Mouse (Mus musculus): ENCODE data around the gene Etnk2. TPM values are rescaled to one million over a fixed set of nuclear protein-coding genes. Genes with fewer than 3 reads are reported as not detected.

Etnk2 gene
- polyA plus RNA-seq, 1 experiment from 2014 or later: 21.6 TPM

- 77% methylated on average over 3 of the region's 3 CpGs for WGBS
Measured at GRCm38 (mm10) chr1:133347226-133347625, 16.1 kb upstream of the Etnk2 start.

GRCm38 (mm10) chr1:133347693-133348520, 15.5 kb upstream of the Etnk2 start:
- 0 out of 2 replicates have a peak, but pooled peaks cover 4% of the 10 kb centered on the region for H3K4me1 ChIP-seq (ENCODE audit: control insufficient read depth, insufficient read depth, low read length)
- H3K36me3 ChIP-seq (ENCODE audit: control insufficient read depth, insufficient read depth, low read length): no peaks in the 10 kb centered on the region
- no peak overlapping the region for H3K9ac ChIP-seq (replicated peaks; ENCODE audit: low read depth, low read length)
- WGBS: 78% methylated on average over 11 of the region's 11 CpGs
- no peak overlapping the region for H3K4me2 ChIP-seq (ENCODE audit: low read depth, low read length)
- no peak for ATAC-seq (ENCODE audit: low read depth)
- H3K4me3 ChIP-seq (ENCODE audit: low read depth, low read length): no peak overlapping the region
- no peaks in the 10 kb centered on the region for H3K9me3 ChIP-seq (ENCODE audit: control insufficient read depth, low read length)
- H3K27me3 ChIP-seq (ENCODE audit: control insufficient read depth, insufficient read depth, low read length): no peaks in the 10 kb centered on the region
- no peak overlapping the region for H3K27ac ChIP-seq (ENCODE audit: low read depth, low read length)

More at GRCm38 (mm10) chr1:133347226-133347625, 16.1 kb upstream of the Etnk2 start:
- no peaks in the 10 kb centered on the region for H3K27me3 ChIP-seq (ENCODE audit: control insufficient read depth, insufficient read depth, low read length)
- no peak overlapping the region for H3K4me2 ChIP-seq (ENCODE audit: low read depth, low read length)
- H3K36me3 ChIP-seq (ENCODE audit: control insufficient read depth, insufficient read depth, low read length): no peaks in the 10 kb centered on the region
- no peak overlapping the region for H3K9ac ChIP-seq (replicated peaks; ENCODE audit: low read depth, low read length)
- no peak overlapping the region for H3K27ac ChIP-seq (ENCODE audit: low read depth, low read length)
- no peaks in the 10 kb centered on the region for H3K9me3 ChIP-seq (ENCODE audit: control insufficient read depth, low read length)
- 0 out of 2 replicates have a peak, but pooled peaks cover 4% of the 10 kb centered on the region for H3K4me1 ChIP-seq (ENCODE audit: control insufficient read depth, insufficient read depth, low read length)
- ATAC-seq (ENCODE audit: low read depth): no peak
- no peak overlapping the region for H3K4me3 ChIP-seq (ENCODE audit: low read depth, low read length)

DNA sequence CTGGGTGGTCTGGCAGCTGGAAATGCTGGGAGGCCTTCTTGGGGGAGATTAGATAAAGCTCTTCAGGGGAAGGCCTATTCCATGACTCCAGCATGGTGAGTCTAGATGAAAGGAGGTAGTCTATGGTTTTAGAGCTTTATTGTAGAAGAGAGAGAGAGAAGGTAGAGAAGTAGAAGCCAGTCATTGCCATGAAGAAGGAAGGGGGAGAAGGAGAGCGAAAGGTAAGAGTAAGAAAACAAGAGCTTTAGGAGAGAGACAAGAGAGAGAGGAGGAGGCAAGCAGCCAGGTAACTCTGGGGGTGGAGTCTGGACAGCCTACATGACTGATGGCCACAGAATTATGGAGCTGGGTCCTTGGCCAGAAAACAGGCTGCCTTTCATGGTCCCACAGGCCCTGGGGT, 13.2 kb upstream of the Etnk2 start, which contains the start of gene Ren1:
Gene Ren1 (plus strand): TSS at position 301 of the 400 bp plus-strand sequence.
- WGBS: 100% methylated on average over 1 of the region's 1 CpGs
- Histone ChIP-seq H3K36me3 (ENCODE audit: control insufficient read depth, insufficient read depth, low read length) (no peaks in the 10 kb centered on the region), H3K4me3 (ENCODE audit: low read depth, low read length) (no peak within 1 kb of the TSS), H3K4me1 (ENCODE audit: control insufficient read depth, insufficient read depth, low read length) (0 out of 2 replicates have a peak, but pooled peaks cover 4% of the 10 kb centered on the region), H3K4me2 (ENCODE audit: low read depth, low read length) (no peak within 1 kb of the TSS), H3K9me3 (ENCODE audit: control insufficient read depth, low read length) (no peaks in the 10 kb centered on the region), H3K9ac (replicated peaks; ENCODE audit: low read depth, low read length) (no peak within 1 kb of the TSS), H3K27ac (ENCODE audit: low read depth, low read length) (no peak within 1 kb of the TSS), H3K27me3 (ENCODE audit: control insufficient read depth, insufficient read depth, low read length) (no peaks in the 10 kb centered on the region)
- no peak for ATAC-seq (ENCODE audit: low read depth)

DNA sequence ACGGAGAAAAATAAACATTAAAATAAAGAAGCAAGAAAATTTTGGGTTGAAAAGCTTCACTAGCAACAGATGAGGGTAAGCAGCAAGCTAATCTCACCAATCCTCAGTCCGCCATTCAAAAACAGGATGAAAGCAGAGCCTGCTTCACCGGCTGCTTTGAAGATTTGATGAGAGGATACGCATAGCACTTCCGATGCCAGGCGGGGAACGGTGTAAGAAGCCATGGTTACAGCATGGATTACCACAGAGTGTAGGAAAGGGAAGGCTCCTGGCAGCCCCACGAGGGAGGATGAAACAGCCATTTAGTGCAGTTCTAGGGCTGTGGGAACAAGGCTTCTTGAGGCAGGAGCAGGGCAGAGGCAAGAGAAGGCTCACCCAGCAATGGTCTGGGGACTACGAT, 11.6 kb upstream of the Etnk2 start:
- Histone ChIP-seq H3K27me3 (ENCODE audit: control insufficient read depth, insufficient read depth, low read length) (no peaks in the 10 kb centered on the region), H3K27ac (ENCODE audit: low read depth, low read length) (no peak overlapping the region), H3K9ac (replicated peaks; ENCODE audit: low read depth, low read length) (no peak overlapping the region), H3K4me2 (ENCODE audit: low read depth, low read length) (no peak overlapping the region), H3K36me3 (ENCODE audit: control insufficient read depth, insufficient read depth, low read length) (no peaks in the 10 kb centered on the region), H3K4me3 (ENCODE audit: low read depth, low read length) (no peak overlapping the region), H3K9me3 (ENCODE audit: control insufficient read depth, low read length) (no peaks in the 10 kb centered on the region), H3K4me1 (ENCODE audit: control insufficient read depth, insufficient read depth, low read length) (0 out of 2 replicates have a peak, but pooled peaks cover 4% of the 10 kb centered on the region)
- no peak for ATAC-seq (ENCODE audit: low read depth)
- 58% methylated on average over 9 of the region's 9 CpGs for WGBS

DNA sequence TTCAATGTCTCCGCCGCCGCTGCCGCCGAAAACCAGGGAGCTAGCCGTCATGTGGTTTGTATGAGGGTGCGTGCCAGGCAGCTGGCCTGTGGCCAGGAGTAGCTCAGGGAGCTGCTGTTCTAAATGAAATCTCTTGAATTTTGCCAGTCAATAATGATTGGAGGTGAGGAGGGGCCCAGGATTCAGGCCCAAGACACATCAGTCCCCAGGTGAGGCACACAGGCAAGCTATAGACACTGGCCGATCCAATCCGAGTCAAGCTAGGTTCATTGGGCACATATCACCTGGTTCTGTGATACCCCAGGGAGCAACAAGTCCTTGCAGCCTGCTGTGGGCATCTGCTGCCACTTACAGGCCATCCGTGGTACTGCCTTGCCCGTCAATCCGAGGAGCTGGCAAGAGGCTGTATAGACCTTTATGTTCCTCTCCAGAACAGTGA, 10.0 kb upstream of the Etnk2 start:
- no peak overlapping the region for H3K4me3 ChIP-seq (ENCODE audit: low read depth, low read length)
- no peak overlapping the region for H3K4me2 ChIP-seq (ENCODE audit: low read depth, low read length)
- H3K27ac ChIP-seq (ENCODE audit: low read depth, low read length): no peak overlapping the region
- H3K9ac ChIP-seq (replicated peaks; ENCODE audit: low read depth, low read length): no peak overlapping the region
- 0 out of 2 replicates have a peak, but pooled peaks cover 4% of the 10 kb centered on the region for H3K4me1 ChIP-seq (ENCODE audit: control insufficient read depth, insufficient read depth, low read length)
- no peaks in the 10 kb centered on the region for H3K36me3 ChIP-seq (ENCODE audit: control insufficient read depth, insufficient read depth, low read length)
- no peaks in the 10 kb centered on the region for H3K27me3 ChIP-seq (ENCODE audit: control insufficient read depth, insufficient read depth, low read length)
- 42% methylated on average over 12 of the region's 12 CpGs for WGBS
- H3K9me3 ChIP-seq (ENCODE audit: control insufficient read depth, low read length): no peaks in the 10 kb centered on the region
- peak; percentile 66; the same call in 1 of the 2 replicates for ATAC-seq (ENCODE audit: low read depth)

DNA sequence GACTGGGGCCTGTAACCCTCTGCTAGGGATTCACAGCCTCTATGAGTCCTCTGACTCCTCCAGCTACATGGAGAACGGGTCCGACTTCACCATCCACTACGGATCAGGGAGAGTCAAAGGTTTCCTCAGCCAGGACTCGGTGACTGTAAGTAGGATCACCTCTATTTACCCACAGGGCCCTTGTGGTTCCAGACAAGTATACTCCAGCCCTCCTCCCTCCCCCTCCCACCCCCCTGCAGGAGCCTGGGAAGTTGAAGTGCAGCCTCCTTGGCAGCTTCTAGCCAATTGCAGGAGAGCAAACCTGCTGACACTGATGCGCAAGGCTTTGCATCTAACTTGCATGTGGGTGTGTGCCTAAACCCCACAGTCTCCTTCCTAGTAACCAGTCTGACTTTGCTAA, 7.9 kb upstream of the Etnk2 start:
- H3K27me3 ChIP-seq (ENCODE audit: control insufficient read depth, insufficient read depth, low read length): no peaks in the 10 kb centered on the region
- no peaks in the 10 kb centered on the region for H3K9me3 ChIP-seq (ENCODE audit: control insufficient read depth, low read length)
- H3K9ac ChIP-seq (replicated peaks; ENCODE audit: low read depth, low read length): no peak overlapping the region
- H3K27ac ChIP-seq (ENCODE audit: low read depth, low read length): no peak overlapping the region
- no peaks in the 10 kb centered on the region for H3K36me3 ChIP-seq (ENCODE audit: control insufficient read depth, insufficient read depth, low read length)
- WGBS: 51% methylated on average over 5 of the region's 5 CpGs
- H3K4me3 ChIP-seq (ENCODE audit: low read depth, low read length): no peak overlapping the region
- 0 out of 2 replicates have a peak, but pooled peaks cover 4% of the 10 kb centered on the region for H3K4me1 ChIP-seq (ENCODE audit: control insufficient read depth, insufficient read depth, low read length)
- H3K4me2 ChIP-seq (ENCODE audit: low read depth, low read length): no peak overlapping the region
- no peak for ATAC-seq (ENCODE audit: low read depth)

DNA sequence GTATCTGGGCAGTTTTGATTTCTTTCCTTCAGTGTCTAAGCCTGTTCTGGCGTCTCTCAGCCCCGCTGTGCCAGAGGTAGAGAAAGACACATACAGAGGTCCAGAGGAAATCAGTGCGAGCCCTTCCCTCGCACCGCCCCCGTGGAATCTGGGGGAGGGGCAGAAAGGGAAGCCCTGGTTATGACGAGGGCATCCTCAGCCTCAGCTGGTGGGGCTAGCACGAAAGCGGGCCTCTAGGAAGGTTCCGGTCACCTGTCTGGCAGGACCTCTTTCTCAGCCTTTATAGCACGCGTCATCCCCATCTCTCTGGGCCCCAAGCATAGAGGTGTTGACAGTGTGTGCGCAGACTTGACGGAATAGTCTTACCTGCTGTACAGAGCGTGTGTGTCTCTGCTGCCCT, 7.5 kb upstream of the Etnk2 start:
- no peak overlapping the region for H3K9ac ChIP-seq (replicated peaks; ENCODE audit: low read depth, low read length)
- H3K27me3 ChIP-seq (ENCODE audit: control insufficient read depth, insufficient read depth, low read length): no peaks in the 10 kb centered on the region
- H3K4me2 ChIP-seq (ENCODE audit: low read depth, low read length): no peak overlapping the region
- no peak for ATAC-seq (ENCODE audit: low read depth)
- H3K27ac ChIP-seq (ENCODE audit: low read depth, low read length): no peak overlapping the region
- no peaks in the 10 kb centered on the region for H3K9me3 ChIP-seq (ENCODE audit: control insufficient read depth, low read length)
- 58% methylated on average over 15 of the region's 15 CpGs for WGBS
- H3K4me1 ChIP-seq (ENCODE audit: control insufficient read depth, insufficient read depth, low read length): no peaks in the 10 kb centered on the region
- H3K4me3 ChIP-seq (ENCODE audit: low read depth, low read length): no peak overlapping the region
- H3K36me3 ChIP-seq (ENCODE audit: control insufficient read depth, insufficient read depth, low read length): no peaks in the 10 kb centered on the region

GRCm38 (mm10) chr1:133356330-133356729, 7.0 kb upstream of the Etnk2 start:
- no peak overlapping the region for H3K4me3 ChIP-seq (ENCODE audit: low read depth, low read length)
- no peaks in the 10 kb centered on the region for H3K36me3 ChIP-seq (ENCODE audit: control insufficient read depth, insufficient read depth, low read length)
- no peak overlapping the region for H3K4me2 ChIP-seq (ENCODE audit: low read depth, low read length)
- 63% methylated on average over 8 of the region's 8 CpGs for WGBS
- no peaks in the 10 kb centered on the region for H3K4me1 ChIP-seq (ENCODE audit: control insufficient read depth, insufficient read depth, low read length)
- no peaks in the 10 kb centered on the region for H3K9me3 ChIP-seq (ENCODE audit: control insufficient read depth, low read length)
- H3K27ac ChIP-seq (ENCODE audit: low read depth, low read length): no peak overlapping the region
- ATAC-seq (ENCODE audit: low read depth): no peak
- no peak overlapping the region for H3K9ac ChIP-seq (replicated peaks; ENCODE audit: low read depth, low read length)
- H3K27me3 ChIP-seq (ENCODE audit: control insufficient read depth, insufficient read depth, low read length): no peaks in the 10 kb centered on the region

- Histone ChIP-seq H3K27ac (ENCODE audit: low read depth, low read length) (no peak overlapping the region), H3K4me3 (ENCODE audit: low read depth, low read length) (no peak overlapping the region), H3K27me3 (ENCODE audit: control insufficient read depth, insufficient read depth, low read length) (0 out of 2 replicates have a peak, but pooled peaks cover 2% of the 10 kb centered on the region), H3K9ac (replicated peaks; ENCODE audit: low read depth, low read length) (no peak overlapping the region), H3K9me3 (ENCODE audit: control insufficient read depth, low read length) (no peaks in the 10 kb centered on the region), H3K4me1 (ENCODE audit: control insufficient read depth, insufficient read depth, low read length) (no peaks in the 10 kb centered on the region), H3K36me3 (ENCODE audit: control insufficient read depth, insufficient read depth, low read length) (no peaks in the 10 kb centered on the region), H3K4me2 (ENCODE audit: low read depth, low read length) (no peak overlapping the region)
- no peak for ATAC-seq (ENCODE audit: low read depth)
- WGBS: 94% methylated on average over 6 of the region's 6 CpGs
Measured at GRCm38 (mm10) chr1:133361006-133361405, 2.4 kb upstream of the Etnk2 start.
